Mouse (Mus musculus): Measurements from ENCODE around the gene Serpinf1. TPM values are rescaled to one million over a fixed set of nuclear protein-coding genes. Genes with fewer than 3 reads are reported as not detected.

The Serpinf1 gene
- polyA plus RNA-seq, 1 experiment: 43.4 TPM

DNA sequence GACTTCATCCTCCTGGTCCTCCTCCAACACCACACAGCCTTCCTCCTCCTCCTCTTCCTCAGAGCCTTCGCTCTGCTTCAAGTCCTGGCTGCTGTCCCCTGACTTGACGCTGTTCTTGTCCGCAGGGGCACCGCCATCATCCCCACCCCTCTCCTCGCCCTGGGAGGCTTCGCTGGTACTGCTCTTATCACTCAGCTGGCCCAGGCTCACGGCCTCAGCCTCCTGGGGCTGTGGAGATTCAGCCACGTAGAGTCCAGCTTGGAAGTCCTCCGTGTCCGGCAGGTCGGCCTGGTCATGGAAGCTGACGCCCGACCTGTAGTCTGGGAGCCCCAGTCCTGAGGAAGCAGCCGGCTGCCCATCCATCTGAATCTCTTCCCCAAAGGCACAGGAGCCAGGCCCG lies 28.4 kb upstream of the Serpinf1 start:
- TF ChIP-seq POLR2A (IDR thresholded peaks at IDR 0.05; ENCODE audit: control insufficient read depth, extremely low read depth, insufficient read depth, low read length, poor library complexity) (no peak), CTCF (IDR thresholded peaks at IDR 0.05; ENCODE audit: borderline replicate concordance, control insufficient read depth, extremely low read depth, insufficient read depth, low read length, poor library complexity) (no peak)
- H3K27me3 ChIP-seq (ENCODE audit: control insufficient read depth, insufficient read depth, low read length): no peaks in the 10 kb centered on the region
- no peak overlapping the region for H3K27ac ChIP-seq (ENCODE audit: control insufficient read depth, insufficient read depth, low read length)
- peaks cover 32% of the 10 kb centered on the region for H3K4me1 ChIP-seq (replicated peaks; ENCODE audit: control insufficient read depth, insufficient read depth, low read length)
- peaks cover 18% of the 10 kb centered on the region for H3K36me3 ChIP-seq (ENCODE audit: control insufficient read depth, insufficient read depth, low read length)
- 97% methylated on average over 15 of the region's 15 CpGs for WGBS
- no peak for DNase-seq
- H3K4me3 ChIP-seq (ENCODE audit: control insufficient read depth, insufficient read depth, low read length): no peak overlapping the region

DNA sequence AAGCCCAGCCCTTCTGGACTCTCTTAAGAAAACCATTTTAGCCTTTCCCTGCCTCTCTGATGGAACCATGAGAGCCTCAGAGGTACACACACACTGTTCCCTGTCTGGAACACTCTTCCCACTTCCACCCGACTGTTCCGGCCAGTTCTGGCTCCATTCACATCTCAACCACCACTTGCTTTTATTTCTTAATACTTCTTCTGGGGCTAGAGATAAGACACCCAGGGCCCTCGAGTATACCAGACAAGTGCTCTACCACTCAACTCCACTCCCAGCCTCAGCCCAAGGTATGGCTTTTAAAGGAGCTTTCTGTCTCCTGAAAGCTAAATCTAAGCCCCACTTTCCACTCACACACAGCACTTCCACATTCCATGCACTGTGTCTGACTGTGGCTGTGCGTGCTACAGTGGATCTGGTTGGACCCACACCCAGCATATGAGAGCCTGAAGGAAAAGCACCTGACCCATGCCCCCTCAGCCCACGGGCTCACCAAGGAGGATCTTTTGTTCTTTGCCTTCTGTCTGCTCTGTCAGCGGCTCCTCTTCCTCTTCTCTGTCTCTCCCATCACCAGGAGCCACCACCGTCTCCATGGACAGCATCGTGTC lies 27.9 kb upstream of the Serpinf1 start:
- H3K27me3 ChIP-seq (ENCODE audit: control insufficient read depth, insufficient read depth, low read length): no peaks in the 10 kb centered on the region
- WGBS: 87% methylated on average over 8 of the region's 8 CpGs
- no peak for DNase-seq
- H3K27ac ChIP-seq (ENCODE audit: control insufficient read depth, insufficient read depth, low read length): no peak overlapping the region
- H3K4me1 ChIP-seq (replicated peaks; ENCODE audit: control insufficient read depth, insufficient read depth, low read length): peaks cover 27% of the 10 kb centered on the region
- TF ChIP-seq POLR2A (IDR thresholded peaks at IDR 0.05; ENCODE audit: control insufficient read depth, extremely low read depth, insufficient read depth, low read length, poor library complexity) (no peak), CTCF (IDR thresholded peaks at IDR 0.05; ENCODE audit: borderline replicate concordance, control insufficient read depth, extremely low read depth, insufficient read depth, low read length, poor library complexity) (no peak)
- H3K4me3 ChIP-seq (ENCODE audit: control insufficient read depth, insufficient read depth, low read length): no peak overlapping the region
- peaks cover 18% of the 10 kb centered on the region for H3K36me3 ChIP-seq (ENCODE audit: control insufficient read depth, insufficient read depth, low read length)

DNA sequence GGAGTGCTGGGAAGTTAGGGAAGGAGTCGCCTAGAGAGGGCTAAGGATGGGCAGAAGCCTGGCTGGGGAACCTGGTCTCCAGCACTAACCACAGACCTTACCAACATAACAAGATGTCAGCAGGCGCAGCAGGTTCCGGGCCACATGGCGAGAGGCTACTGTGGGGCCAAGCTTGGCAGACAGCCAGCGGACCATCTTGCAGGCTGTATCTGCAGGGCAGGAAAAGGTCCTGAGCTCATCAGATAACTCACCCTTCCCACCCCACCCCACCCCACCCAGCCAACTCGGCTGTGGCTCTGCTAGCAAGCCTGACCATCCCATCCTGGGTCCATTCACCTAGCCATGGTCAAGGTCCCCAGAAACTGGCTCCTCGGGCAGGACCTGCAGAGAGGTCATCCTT lies 27.2 kb upstream of the Serpinf1 start:
- DNase-seq: no peak
- Histone ChIP-seq H3K27ac (ENCODE audit: control insufficient read depth, insufficient read depth, low read length) (no peak overlapping the region), H3K27me3 (ENCODE audit: control insufficient read depth, insufficient read depth, low read length) (no peaks in the 10 kb centered on the region), H3K4me1 (replicated peaks; ENCODE audit: control insufficient read depth, insufficient read depth, low read length) (peaks cover 20% of the 10 kb centered on the region), H3K36me3 (ENCODE audit: control insufficient read depth, insufficient read depth, low read length) (peaks cover 18% of the 10 kb centered on the region), H3K4me3 (ENCODE audit: control insufficient read depth, insufficient read depth, low read length) (no peak overlapping the region)
- WGBS: 86% methylated on average over 7 of the region's 7 CpGs
- TF ChIP-seq POLR2A (IDR thresholded peaks at IDR 0.05; ENCODE audit: control insufficient read depth, extremely low read depth, insufficient read depth, low read length, poor library complexity) (no peak), CTCF (IDR thresholded peaks at IDR 0.05; ENCODE audit: borderline replicate concordance, control insufficient read depth, extremely low read depth, insufficient read depth, low read length, poor library complexity) (no peak)

DNA sequence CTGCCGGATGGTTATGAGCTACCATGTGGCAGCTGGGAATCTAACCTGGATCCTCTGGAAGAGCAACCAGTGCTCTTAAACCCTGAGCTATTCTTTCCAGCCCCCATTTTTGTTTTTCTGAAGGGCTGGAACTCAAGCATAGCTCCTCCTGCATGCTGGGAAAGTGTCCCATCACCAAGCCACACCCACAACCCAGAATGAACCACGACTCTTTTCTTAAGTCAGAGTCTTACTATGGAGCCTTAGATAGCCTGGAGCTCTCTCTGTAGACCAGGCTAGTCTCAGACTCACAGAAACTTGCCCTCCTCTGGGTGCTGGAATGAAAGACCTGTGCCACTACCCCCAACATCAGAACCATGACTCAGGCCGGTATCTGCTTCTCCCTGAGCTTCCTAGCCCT lies 26.1 kb upstream of the Serpinf1 start:
- no peak overlapping the region for H3K27ac ChIP-seq (ENCODE audit: control insufficient read depth, insufficient read depth, low read length)
- DNase-seq: no peak
- H3K36me3 ChIP-seq (ENCODE audit: control insufficient read depth, insufficient read depth, low read length): peaks cover 18% of the 10 kb centered on the region
- no peak overlapping the region for H3K4me3 ChIP-seq (ENCODE audit: control insufficient read depth, insufficient read depth, low read length)
- no peaks in the 10 kb centered on the region for H3K27me3 ChIP-seq (ENCODE audit: control insufficient read depth, insufficient read depth, low read length)
- TF ChIP-seq POLR2A (IDR thresholded peaks at IDR 0.05; ENCODE audit: control insufficient read depth, extremely low read depth, insufficient read depth, low read length, poor library complexity): no peak
- H3K4me1 ChIP-seq (replicated peaks; ENCODE audit: control insufficient read depth, insufficient read depth, low read length): peaks cover 13% of the 10 kb centered on the region
- 72% methylated on average over 3 of the region's 3 CpGs for WGBS

DNA sequence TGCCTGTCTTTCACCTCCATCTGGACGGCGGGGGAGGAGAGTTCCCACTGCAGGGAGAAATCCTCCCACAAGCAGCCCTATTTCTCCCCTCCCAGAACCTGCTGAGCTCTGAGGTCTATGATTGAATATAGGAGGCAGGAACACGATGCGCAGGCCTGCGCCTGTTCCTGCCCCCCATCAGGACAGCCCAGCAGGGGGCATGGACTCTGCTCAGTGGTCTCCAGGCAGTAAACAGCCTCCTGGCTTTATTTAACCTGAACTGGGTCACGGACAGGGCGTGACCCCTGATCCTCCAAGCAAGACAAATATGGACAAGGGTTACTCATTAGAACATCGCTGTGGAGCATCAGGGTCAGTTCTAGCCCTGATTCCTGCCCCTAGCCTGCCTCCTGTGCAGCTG lies 21.2 kb upstream of the Serpinf1 start:
- WGBS: 95% methylated on average over 8 of the region's 8 CpGs
- Histone ChIP-seq H3K4me3 (ENCODE audit: control insufficient read depth, insufficient read depth, low read length) (no peak overlapping the region), H3K36me3 (ENCODE audit: control insufficient read depth, insufficient read depth, low read length) (peaks cover 20% of the 10 kb centered on the region), H3K4me1 (replicated peaks; ENCODE audit: control insufficient read depth, insufficient read depth, low read length) (no peaks in the 10 kb centered on the region), H3K27ac (ENCODE audit: control insufficient read depth, insufficient read depth, low read length) (no peak overlapping the region), H3K27me3 (ENCODE audit: control insufficient read depth, insufficient read depth, low read length) (no peaks in the 10 kb centered on the region)
- TF ChIP-seq CTCF (IDR thresholded peaks at IDR 0.05; ENCODE audit: borderline replicate concordance, control insufficient read depth, extremely low read depth, insufficient read depth, low read length, poor library complexity) (no peak), POLR2A (IDR thresholded peaks at IDR 0.05; ENCODE audit: control insufficient read depth, extremely low read depth, insufficient read depth, low read length, poor library complexity) (no peak)
- no peak for DNase-seq

DNA sequence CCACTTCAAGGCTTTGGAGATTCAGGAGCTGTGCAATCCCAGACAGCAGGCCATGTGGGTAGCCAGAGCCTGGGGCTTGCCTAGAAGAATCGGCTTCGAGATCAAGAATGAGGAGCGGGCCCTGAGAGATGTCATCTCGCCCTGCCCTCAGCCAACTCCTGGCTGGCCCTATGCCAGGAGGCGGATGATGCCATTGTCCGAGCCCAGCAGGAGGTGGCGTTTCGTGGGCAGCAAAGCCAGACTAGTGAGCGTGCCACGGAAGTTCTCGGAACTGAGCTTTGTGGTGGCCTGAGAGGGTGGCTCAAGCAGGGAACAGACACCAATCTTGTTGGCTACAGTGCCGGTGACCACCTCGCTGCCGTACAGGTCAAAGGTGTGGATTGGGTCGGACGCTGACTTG lies 19.1 kb upstream of the Serpinf1 start:
- peaks cover 5% of the 10 kb centered on the region; the same call in 1 of the 2 replicates for H3K36me3 ChIP-seq (ENCODE audit: control insufficient read depth, insufficient read depth, low read length)

DNA sequence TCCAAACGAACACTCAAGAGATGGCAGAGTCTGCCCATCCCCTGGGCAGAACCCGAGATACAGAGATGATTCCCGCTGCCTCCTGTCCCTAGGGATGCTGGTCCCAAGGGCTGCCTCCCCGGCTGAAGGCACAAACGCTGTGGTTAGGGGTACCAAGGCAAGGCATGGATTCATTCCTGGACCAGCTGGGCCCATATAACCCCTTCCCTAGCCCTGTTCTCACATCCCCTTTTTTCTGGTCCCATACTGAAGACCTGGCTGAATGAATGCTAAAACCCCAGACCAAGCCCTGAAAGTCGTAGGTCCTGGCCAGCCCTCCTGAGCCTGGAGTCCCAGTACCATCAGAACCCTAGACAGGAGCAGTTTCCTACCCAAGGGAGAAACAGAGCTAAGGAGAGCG lies 18.5 kb upstream of the Serpinf1 start:
- Histone ChIP-seq H3K36me3 (ENCODE audit: control insufficient read depth, insufficient read depth, low read length) (peaks cover 5% of the 10 kb centered on the region; the same call in 1 of the 2 replicates), H3K4me1 (replicated peaks; ENCODE audit: control insufficient read depth, insufficient read depth, low read length) (no peaks in the 10 kb centered on the region), H3K4me3 (ENCODE audit: control insufficient read depth, insufficient read depth, low read length) (no peak overlapping the region), H3K27me3 (ENCODE audit: control insufficient read depth, insufficient read depth, low read length) (no peaks in the 10 kb centered on the region), H3K27ac (ENCODE audit: control insufficient read depth, insufficient read depth, low read length) (no peak overlapping the region)
- 93% methylated on average over 7 of the region's 7 CpGs for WGBS
- DNase-seq: no peak
- TF ChIP-seq POLR2A (IDR thresholded peaks at IDR 0.05; ENCODE audit: control insufficient read depth, extremely low read depth, insufficient read depth, low read length, poor library complexity): no peak
- TF ChIP-seq CTCF (IDR thresholded peaks at IDR 0.05; ENCODE audit: borderline replicate concordance, control insufficient read depth, extremely low read depth, insufficient read depth, low read length, poor library complexity): no peak

More for the DNA sequence above, 19.1 kb upstream of the Serpinf1 start:
- TF ChIP-seq POLR2A (IDR thresholded peaks at IDR 0.05; ENCODE audit: control insufficient read depth, extremely low read depth, insufficient read depth, low read length, poor library complexity) (no peak), CTCF (IDR thresholded peaks at IDR 0.05; ENCODE audit: borderline replicate concordance, control insufficient read depth, extremely low read depth, insufficient read depth, low read length, poor library complexity) (no peak)
- Histone ChIP-seq H3K27ac (ENCODE audit: control insufficient read depth, insufficient read depth, low read length) (no peak overlapping the region), H3K27me3 (ENCODE audit: control insufficient read depth, insufficient read depth, low read length) (no peaks in the 10 kb centered on the region), H3K4me3 (ENCODE audit: control insufficient read depth, insufficient read depth, low read length) (no peak overlapping the region), H3K4me1 (replicated peaks; ENCODE audit: control insufficient read depth, insufficient read depth, low read length) (no peaks in the 10 kb centered on the region)
- 98% methylated on average over 16 of the region's 16 CpGs for WGBS
- DNase-seq: no peak
